Mouse (Mus musculus) mouse embryonic stem cell (cell line): Measurements from ENCODE around the gene Fkrp.

Source experiments
- in situ Hi-C, 2 experiments: fragments of 300-500 bp; cut with MboI; formaldehyde crosslinking; loops; 1 replicate in 1 of 2; 3 replicates in 1 of 2; pipeline ENCODE4 v1.14.3; 2019 to 2020; ENCODE audit warnings: low sequenced_read_pairs in 2 of 2, low pct_unique_long_range_greater_than_20kb in 1 of 2, mixed read lengths in 1 of 2; ENCODE audit not compliant: unreplicated experiment in 1 of 2

Gene Fkrp

DNA sequence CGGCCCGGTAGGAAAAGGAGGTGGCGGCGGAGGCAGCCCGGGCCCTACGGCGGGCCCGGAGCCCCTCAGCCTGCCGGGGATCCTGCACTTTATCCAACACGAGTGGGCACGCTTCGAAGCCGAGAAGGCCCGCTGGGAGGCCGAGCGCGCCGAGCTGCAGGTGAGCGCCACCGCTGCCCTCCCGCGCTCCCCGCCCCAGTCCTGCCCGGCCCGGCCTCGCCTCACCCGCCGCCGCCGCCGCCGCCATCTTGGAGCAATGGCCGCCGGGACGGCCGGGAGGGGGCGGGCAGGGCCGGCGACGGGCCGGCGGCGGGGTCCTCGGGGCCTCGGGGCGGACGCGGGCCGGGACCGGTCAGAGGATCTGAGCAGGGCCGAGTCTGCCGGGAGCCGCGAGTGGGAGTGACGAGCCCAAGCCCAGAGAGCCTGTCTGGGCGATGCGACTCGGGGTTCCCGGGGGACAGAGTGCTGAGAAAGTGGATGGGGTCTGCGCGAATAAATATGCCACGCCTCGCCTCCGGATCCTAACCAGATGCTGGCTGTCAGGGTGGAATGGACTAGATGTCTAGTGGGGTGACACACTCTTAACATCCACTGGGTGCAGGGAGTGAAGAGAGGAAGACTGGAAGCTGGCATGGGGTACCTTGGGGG is at the start of gene Fkrp:
Fkrp (minus strand) TSS at position 258 of the 648 bp plus-strand sequence.
- in situ Hi-C loops: no loop called here

DNA sequence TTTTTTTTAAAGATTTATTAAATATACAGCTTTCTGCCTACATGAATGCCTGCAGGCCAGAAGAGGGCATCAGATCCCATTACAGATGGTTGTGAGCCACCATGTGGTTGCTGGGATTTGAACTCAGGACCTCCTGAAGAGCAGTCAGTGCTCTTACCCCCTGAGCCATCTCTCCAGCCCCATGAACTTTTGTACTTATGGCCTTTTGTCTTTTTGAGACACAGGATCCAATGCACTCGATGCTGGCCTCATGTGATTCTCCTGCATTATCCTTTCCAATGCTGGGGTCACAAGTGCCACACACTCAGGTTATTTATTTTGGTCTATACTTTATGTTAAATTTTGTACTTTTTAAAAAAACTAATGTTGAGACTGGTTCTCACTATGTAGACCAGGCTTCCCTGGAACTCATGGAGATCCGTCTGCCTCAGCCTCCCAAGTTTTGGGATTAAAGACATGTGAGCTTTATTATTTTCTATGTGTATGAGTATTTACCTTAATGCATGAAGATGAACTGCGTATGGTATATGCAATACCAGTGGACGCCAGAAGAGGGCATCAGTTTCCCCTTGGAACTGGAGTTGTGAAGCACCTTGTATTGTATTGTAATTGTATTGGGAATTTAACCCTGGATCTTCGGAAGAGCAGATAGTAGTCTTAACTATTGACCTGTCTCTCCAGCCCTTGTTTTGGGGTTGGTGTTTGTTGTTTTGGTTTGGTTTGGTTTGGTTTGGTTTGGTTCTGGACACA is 43.5 kb upstream of the Fkrp start:
- in situ Hi-C loops: no loop called here

DNA sequence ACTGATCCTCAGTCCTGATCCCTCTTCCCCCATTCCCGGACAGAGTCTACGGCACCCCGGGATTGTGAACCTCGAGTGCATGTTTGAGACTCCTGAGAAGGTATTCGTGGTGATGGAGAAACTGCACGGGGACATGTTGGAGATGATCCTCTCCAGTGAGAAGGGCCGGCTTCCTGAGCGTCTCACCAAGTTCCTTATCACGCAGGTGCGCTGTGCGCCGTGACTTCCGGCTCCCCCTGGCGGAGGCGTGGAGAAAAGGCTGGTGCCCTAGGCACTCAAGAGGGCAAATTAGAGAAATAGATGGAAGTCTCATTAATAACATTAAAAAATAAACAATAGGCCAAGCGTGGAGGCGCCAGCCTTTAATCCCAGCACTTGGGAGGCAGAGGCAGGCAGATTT is 41.8 kb upstream of the Fkrp start:
- in situ Hi-C loops: no loop called here

DNA sequence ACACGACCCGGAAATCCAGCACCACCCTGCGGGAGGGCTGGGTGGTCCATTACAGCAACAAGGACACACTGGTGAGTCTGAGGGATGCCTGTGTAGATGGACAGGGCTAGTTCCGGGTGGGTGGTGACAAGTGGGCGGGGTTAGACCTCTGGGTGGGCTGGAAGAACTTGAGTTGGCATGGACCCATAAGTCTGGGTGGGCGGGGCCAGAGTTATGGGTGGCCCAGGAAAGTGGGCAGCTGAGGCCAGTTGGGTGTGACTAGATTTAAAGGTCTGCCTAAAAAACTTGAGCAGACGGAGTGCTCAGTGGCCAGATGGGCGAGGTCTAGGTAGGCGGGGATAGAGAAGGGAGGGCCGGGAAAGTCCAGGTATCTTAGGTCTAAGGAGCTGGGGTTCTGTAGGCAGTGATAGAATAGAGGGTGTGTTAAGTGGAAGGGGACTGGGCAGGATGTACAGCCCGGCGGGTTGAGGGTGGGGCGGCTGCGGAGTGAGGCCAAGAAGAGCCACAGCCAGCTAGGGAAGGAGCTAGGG is 36.8 kb upstream of the Fkrp start:
- in situ Hi-C loops: no loop called here

DNA sequence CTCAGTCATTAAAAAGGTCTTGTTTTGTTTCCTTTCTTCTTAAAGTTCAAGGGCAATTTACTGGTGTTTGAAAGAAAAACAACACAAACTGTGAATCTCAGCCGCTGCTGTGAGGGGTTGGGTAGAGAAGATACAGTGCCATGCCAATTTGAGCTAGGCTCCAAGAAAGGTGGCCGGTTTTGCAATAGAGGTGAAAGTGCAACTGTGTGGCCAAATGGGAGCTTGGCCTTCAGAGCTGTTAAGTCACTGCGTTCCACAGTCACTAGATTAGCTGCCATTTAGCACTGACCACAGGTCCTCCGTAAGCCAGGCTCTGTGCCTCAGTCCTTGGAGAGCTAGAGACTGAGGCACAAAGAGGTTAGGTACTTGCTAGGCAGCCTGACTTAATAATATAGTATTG is 35.1 kb upstream of the Fkrp start:
- in situ Hi-C loops: no loop called here

DNA sequence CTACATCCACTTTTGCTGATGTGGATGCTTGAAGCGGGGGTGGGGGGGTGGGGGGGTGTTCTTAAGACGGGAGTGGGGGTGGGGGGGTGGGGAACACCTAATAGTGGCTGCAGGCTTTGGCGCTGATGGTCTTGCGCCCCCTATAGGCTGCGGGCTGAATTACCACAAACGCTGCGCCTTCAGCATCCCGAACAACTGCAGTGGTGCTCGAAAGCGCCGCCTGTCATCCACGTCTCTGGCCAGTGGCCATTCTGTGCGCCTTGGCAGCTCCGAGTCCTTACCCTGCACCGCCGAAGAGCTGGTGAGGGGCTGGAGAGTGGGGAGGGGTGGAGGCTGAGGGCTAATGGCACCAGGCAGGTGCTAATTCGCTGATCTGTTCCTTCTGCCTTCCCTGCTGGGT is 32.0 kb upstream of the Fkrp start:
- in situ Hi-C loops: no loop called here

DNA sequence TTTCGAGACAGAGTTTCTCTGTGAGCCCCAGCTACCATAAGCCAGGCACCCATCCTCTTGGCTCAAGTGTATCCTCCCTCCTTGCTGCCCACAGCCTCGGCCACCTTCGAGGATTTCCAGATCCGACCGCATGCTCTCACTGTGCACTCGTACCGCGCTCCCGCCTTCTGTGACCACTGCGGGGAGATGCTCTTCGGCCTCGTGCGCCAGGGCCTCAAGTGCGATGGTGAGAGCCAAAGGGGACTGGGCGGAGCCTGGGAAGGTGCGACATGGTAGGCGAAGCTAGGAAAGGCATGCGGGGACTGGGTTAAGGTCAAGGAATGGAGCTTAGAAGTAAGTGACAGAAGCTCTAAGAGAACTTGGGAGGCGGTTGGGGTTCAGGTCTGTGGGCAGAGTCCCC is 31.0 kb upstream of the Fkrp start:
- in situ Hi-C loops: no loop called here

DNA sequence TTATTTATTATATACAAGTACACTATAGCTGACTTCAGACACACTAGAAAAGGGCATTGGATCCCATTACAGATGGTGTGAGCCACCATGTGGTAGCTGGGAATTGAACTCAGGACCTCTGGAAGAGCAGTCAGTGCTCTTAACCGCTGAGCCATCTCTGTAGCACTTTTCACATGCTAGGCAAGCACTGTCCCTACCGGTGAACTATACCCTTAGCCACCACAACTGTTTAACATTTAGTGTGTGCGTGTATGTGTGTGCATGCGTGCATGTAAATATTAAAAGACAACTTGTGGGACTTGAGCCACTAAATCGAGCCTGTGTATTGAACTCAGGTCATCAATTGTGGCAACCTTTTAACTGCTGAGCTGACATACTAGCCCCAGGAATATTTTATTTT is 30.2 kb upstream of the Fkrp start:
- in situ Hi-C loops: no loop called here

DNA sequence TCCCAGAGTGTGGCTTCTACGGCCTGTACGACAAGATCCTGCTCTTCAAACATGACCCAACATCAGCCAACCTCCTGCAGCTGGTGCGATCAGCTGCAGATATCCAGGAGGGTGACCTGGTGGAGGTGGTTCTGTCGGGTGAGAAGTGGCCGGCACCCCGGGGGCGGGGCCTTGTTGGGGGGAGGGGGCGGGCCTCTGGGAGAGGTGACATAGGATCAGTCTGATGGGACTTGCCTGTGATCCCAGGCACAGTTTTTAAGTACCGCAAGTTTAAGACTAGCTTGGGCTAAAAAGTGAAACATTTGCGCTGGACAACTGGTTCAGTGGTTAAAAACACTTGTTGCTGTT is 29.3 kb upstream of the Fkrp start:
- in situ Hi-C loops: no loop called here

DNA sequence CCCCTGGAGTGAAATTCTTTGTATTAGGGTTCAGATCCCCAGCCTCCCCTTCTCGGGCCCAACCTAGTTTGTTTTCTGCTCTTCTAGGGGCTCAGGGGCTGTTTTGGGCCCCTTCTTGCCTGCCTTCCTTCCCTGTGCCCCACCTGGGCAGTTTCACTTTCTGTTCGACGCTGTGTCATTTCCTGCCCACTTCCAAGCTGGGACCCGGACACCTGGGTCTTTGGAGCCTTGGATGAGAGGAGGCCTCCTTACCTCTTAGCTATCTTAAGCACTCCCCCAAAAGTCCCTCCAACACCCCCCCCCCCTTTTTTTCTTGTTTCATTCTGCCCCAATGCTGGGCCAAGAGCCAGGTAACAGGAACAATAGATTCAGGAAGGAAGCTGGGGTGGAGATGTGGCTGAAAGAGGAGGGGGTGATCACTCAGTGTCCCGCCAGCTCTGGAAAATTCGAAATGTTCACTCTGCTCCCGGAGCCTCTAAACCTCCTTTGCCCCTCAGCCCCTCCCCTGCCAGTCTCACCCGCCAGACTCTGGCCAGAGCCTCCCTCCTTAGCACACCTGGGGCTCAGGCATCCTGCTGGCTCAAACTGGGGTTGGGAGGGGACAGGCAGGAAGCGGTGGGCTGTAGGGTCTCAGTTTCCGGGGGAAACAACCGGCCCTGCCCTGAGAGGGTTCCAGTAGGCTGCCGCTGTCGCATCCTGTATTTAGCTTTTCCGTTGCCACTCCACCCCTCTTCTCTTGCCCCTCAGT is 28.7 kb upstream of the Fkrp start:
- in situ Hi-C loops: no loop called here

DNA sequence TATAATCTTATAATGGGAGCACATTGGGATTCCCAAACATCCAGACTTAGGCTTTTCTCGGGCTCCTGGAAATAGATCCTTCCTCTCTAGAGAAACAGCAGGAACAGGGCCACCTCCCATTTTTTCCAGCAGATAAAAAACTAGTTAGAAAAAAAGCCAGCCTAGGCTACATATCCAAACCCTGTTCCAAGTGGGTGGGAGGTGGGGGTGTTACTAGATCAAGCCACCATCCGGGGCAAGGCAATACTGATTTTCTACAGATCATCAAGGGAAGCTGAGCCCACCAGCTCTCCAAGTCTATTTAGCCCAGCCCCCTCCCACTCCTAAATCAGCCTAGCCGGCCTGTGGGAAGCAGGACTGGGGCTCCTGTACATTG is 28.2 kb upstream of the Fkrp start:
- in situ Hi-C loops: no loop called here

DNA sequence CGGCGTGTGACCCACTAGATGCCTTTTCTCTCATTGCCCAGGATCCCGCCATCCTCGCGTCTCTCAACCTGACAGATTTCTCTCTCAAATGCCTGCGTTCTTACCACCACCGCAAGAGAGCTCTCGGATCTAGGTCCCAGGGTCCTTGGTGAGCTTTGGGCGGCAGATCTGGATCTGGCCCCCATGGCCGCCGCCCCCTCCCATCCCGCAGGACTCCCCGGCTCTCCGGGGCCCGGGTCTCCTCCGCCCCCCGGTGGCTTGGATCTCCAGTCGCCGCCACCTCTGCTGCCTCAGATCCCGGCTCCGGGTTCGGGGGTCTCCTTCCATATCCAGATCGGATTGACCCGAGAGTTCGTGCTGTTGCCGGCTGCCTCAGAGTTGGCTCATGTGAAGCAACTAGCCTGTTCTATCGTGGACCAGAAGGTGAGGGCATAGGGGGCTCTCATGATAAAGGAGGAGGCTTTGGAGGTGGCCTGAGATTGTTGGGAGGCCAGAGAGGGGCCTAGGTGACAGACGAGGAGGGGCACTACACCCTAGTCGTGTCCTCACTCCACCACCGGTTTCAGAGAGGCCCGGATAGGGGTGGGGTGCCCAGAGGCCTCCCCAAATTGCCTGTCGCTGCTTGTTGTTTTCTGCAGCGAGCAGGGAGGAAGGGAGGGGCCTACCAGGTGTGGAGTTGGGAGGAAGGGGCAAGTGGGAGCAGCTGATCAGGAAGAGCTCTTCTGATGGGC is 27.1 kb upstream of the Fkrp start:
- in situ Hi-C loops: no loop called here

DNA sequence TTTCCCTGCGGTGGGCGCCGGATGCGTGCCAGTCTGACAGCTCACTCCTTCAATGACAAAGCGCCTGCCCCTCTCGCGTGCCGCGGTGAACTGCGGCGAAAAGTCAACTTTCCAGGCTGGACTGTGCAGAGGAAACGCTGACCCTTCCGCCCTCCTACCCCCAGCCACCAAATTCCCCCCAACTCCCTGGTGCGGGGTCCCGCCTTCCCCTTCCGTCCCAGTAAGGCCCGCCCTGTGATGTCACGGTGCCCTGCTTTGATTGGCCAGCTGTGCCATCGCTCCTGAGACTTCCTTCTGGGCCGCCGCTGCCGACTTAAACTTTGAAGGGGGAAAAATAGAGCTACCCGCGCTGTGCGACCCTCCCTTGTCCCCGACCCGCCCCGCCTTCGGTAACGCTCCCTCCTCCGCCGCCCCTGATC is 26.1 kb upstream of the Fkrp start, which contains the start of gene Prkd2:
Prkd2 (plus strand) TSS at position 258 of the 419 bp plus-strand sequence.
- in situ Hi-C loops: no loop called here

DNA sequence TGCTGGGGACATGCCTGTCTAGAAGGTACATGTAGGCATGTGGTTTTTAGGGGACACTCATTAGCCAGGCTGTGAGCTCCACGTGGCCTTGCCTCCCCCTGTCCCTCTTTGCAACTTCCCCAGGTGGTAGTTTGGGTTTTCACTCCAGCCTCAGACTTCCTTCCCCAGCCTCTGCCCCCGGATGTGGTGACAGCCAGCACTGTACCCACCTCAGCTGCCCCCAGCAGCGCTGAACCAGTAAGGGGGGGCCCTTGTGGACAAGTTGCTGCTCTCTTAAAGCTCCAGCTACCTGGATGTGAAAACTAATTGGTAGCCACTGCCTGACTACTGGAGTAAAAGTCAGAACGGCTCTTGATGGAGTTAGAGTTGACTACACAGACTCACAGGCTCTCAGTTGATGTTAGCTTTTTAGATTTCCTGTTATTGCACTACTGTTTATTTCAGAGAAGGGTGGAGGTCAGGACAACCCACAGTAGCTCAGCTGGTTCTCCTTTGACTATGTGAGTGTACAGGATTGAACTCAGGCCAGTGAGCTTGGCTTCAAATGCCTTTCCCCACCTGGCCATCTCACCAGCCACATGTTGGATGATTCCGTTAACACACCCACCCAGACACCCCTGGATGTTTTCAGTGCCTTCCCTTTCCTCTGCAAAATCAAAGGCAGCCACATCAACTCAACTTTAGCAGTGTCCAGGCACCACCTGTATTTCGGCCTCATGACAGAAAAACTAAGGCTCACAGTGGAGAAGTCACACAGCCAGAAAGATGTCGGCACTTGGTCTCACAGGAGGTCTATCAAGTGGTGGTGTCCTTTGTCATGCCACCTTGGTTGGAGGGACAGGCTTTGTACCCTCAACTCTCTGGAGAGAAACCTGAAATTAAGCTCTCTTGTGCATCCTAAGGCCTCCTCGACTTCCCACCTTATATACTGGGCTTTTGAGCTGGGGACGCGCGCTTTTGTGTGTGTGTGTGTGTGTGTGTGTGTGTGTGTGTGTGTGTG is 25.3 kb upstream of the Fkrp start:
- in situ Hi-C loops: no loop called here

DNA sequence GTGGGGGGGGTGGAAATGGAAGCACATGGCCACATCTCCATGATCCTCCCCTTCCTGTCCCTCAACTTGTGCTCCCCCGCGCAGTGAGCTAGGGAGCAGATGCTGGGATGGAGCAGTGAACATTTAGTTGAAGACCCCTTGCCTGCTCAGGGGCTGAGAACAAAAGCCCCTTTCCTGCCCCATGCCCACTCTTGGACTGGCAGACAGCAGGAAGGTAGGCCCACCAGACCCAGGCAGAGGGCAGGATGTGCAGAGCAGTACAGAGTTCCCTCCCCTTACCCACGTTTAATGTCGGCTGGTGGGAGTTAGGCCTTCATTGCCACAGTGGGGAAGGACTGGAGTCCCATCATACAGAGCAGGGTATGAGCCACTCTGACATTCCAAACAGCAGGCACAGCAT is 24.5 kb upstream of the Fkrp start:
- in situ Hi-C loops: no loop called here

DNA sequence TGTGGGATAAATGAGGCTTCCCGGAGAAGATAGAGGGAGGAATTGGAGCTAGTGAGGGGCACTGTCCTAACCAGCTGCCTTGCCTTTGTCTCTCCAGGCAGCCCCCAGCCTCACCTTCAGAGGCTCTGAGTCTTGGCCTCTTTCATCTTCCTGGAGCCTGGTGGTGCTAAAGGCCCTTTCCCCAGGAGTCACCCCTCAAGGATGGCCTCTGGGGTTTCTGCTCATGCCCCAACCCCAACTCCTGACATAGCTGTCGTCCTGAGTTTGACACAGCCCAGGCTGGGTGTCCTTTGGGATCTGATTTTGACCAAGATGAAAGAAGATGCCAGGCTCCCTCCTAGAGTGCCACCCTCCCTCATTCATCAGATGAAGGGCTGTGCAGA is 23.6 kb upstream of the Fkrp start:
- in situ Hi-C loops: no loop called here

DNA sequence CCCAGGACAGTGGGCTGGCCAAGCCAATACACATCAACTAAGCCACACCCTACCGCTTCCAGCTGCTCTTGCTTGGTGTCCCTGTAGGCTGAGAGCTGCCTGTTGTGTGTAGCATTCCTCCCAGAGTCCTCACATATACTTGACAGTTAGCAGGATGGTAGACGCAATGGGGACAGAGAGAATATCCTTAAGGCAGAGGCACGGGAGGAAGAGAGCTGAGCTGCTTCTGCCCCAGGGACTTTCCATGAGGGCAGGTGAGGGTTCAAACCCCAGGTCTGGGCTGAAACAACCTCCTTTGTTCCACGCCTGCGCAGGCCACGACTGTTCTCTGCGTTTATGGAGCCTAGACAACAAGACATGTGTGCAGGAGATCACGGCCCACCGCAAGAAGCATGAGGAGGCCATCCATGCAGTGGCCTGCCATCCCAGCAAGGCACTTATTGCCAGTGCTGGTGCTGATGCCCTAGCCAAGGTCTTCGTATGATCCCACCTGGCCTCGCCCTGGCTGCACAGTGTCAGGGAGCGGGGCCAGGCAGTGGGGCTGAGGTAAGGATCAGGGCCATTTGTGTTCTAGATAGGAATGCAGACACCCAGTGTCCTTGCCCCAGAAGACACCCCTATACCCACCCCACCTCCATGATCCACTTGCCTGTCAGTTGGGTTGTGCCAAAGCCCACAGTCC is 23.0 kb upstream of the Fkrp start:
- in situ Hi-C loops: no loop called here
